Mouse (Mus musculus) neural tube, embryonic 14.5 days (tissue): ENCODE measurements around the gene 4931414P19Rik. TPM values are rescaled to one million over a fixed set of nuclear protein-coding genes. Genes with fewer than 3 reads are reported as not detected.

ENCODE experiments used
- ATAC-seq: fragments of 200-750 bp; cut with Nextera tagmentation; 2 replicates; pipeline ENCODE4 v1.8.0; 2017; ENCODE audit warnings: low read depth, mild to moderate bottlenecking, moderate TSS enrichment, moderate library complexity
- H3K27ac ChIP-seq: fragments of 300-500 bp; sonication (generic); 2 replicates; pipeline ENCODE4 v1.5.1; 2014; ENCODE audit warnings: low read depth, mild to moderate bottlenecking, control low read depth, low read length, moderate library complexity, mixed read lengths
- H3K27me3 ChIP-seq: fragments of 300-500 bp; sonication (generic); 2 replicates; pipeline ENCODE4 v1.6.1; 2014; ENCODE audit warnings: low read length; ENCODE audit not compliant: control insufficient read depth, insufficient read depth
- H3K36me3 ChIP-seq: fragments of 300-500 bp; sonication (generic); 2 replicates; pipeline ENCODE4 v1.6.1; 2014; ENCODE audit warnings: low read length, mixed read lengths; ENCODE audit not compliant: control insufficient read depth, insufficient read depth
- H3K4me1 ChIP-seq: fragments of 300-500 bp; sonication (generic); 2 replicates; pipeline ENCODE4 v1.6.1; 2014; ENCODE audit warnings: low read length; ENCODE audit not compliant: control insufficient read depth, insufficient read depth
- H3K4me2 ChIP-seq: fragments of 300-500 bp; sonication (generic); 2 replicates; pipeline ENCODE4 v1.6.1; 2014; ENCODE audit warnings: mild to moderate bottlenecking, low read depth, low read length, control low read depth
- H3K4me3 ChIP-seq: fragments of 300-500 bp; sonication (generic); 2 replicates; pipeline ENCODE4 v1.5.1; 2014; ENCODE audit warnings: low read depth, low read length, control low read depth, mixed read lengths
- H3K9ac ChIP-seq: fragments of 300-500 bp; sonication (generic); replicated peaks from 2 replicates; pipeline ENCODE4 v1.6.1; 2014; ENCODE audit warnings: low read depth, mild to moderate bottlenecking, control low read depth, low read length, mixed read lengths
- H3K9me3 ChIP-seq: fragments of 300-500 bp; sonication (generic); 2 replicates; pipeline ENCODE4 v1.6.1; 2016; ENCODE audit warnings: low read length; ENCODE audit not compliant: control insufficient read depth
- WGBS: fragments of 180-500 bp; shearing (Covaris S2); extraction: QIAGEN DNeasy Blood & Tissue Kit; methylation state at CpG from one replicate; pipeline ENCODE4 v1.1.7; 2014; 5-methylcytosine and 5-hydroxymethylcytosine counted together
- microRNA counts: library from miRNA; unstranded; fragments of <30 nt; microRNA quantifications from one replicate; lab custom pipeline; 2016
- microRNA-seq: library from miRNA; unstranded; fragments of <30 nt; microRNA quantifications from one replicate; pipeline ENCODE4, GENCODE M21; 2016
- polyA plus RNA-seq: library from polyadenylated mRNA; unstranded; fragments of >200 nt; fragmentation: Nextera tagmentation; extraction: Ambion mirVana; gene quantifications from 2 replicates; pipeline ENCODE4 v1.2.1, GENCODE M21; 2014

The 4931414P19Rik gene
- polyA plus RNA-seq, 1 experiment from 2014 or later, result 5.0 TPM

- Histone ChIP-seq H3K27ac (peak within 1 kb of the TSS; percentile 52; the same call in 1 of the 2 replicates), H3K9ac (peak within 1 kb of the TSS; percentile 68), H3K9me3 (no peaks in the 10 kb centered on the region), H3K36me3 (no peaks in the 10 kb centered on the region), H3K4me3 (peak within 1 kb of the TSS; percentile 59), H3K4me1 (peaks cover 7% of the 10 kb centered on the region; the same call in 1 of the 2 replicates), H3K4me2 (peak within 1 kb of the TSS; percentile 67), H3K27me3 (no peaks in the 10 kb centered on the region)
- peak; percentile 94 for ATAC-seq
- WGBS, result under 1% methylated on average over 75 of the region's 76 CpGs
Observed at GRCm38 (mm10) chr14:54553975-54554769, 51.6 kb downstream of the 4931414P19Rik start, which contains the start of gene Haus4. Gene Haus4 (minus strand): TSS chr14:54554616.

DNA sequence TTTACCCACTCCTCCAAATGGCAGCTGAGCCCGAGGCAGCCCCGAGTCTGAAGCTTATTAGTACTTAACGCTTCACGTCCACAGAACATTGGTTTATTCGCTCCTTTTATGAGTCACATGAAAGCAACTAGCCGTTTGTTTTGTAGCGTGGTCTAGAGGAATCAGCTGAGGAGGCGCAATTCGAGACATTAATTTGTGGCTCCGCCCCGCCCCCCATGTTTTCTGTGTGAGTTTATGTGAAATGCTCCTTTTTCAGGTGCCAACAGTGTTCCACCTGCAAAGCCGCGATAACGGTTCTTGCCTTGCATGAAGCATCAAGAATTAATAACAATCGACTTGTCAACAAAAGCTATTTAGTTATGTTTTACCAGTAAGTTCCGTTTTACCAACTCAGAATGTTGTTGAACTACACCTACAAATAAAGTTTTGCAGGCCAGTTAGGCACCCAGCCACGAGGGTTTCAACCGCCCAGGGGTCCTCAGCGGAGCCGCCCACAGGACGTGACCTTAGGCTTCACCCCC is 52.3 kb downstream of the 4931414P19Rik start:
- peaks cover 7% of the 10 kb centered on the region; the same call in 1 of the 2 replicates for H3K4me1 ChIP-seq
- H3K9me3 ChIP-seq, result no peaks in the 10 kb centered on the region
- no peaks in the 10 kb centered on the region for H3K27me3 ChIP-seq
- H3K4me2 ChIP-seq, result peak overlapping the region; percentile 67
- H3K36me3 ChIP-seq, result no peaks in the 10 kb centered on the region
- H3K9ac ChIP-seq, result peak overlapping the region; percentile 68
- WGBS, result 2% methylated on average over 21 of the region's 21 CpGs
- peak overlapping the region; percentile 52; the same call in 1 of the 2 replicates for H3K27ac ChIP-seq
- H3K4me3 ChIP-seq, result peak overlapping the region; percentile 59
- 0 out of 2 replicates have a peak, but pooled peaks have one; percentile 12 for ATAC-seq

- Histone ChIP-seq H3K9me3 (no peaks in the 10 kb centered on the region), H3K4me3 (no peak overlapping the region), H3K9ac (no peak overlapping the region), H3K36me3 (0 out of 2 replicates have a peak, but pooled peaks cover 5% of the 10 kb centered on the region), H3K27me3 (no peaks in the 10 kb centered on the region), H3K27ac (no peak overlapping the region), H3K4me2 (no peak overlapping the region), H3K4me1 (no peaks in the 10 kb centered on the region)
- no peak for ATAC-seq
- WGBS, result 88% methylated on average over 5 of the region's 5 CpGs
Observed at GRCm38 (mm10) chr14:54544703-54545102, 61.1 kb downstream of the 4931414P19Rik start.

- Histone ChIP-seq H3K27ac (no peak overlapping the region), H3K36me3 (0 out of 2 replicates have a peak, but pooled peaks cover 5% of the 10 kb centered on the region), H3K4me3 (no peak overlapping the region), H3K9ac (no peak overlapping the region), H3K27me3 (no peaks in the 10 kb centered on the region), H3K4me2 (no peak overlapping the region), H3K9me3 (no peaks in the 10 kb centered on the region), H3K4me1 (no peaks in the 10 kb centered on the region)
- ATAC-seq, result no peak
- WGBS, result 59% methylated on average over 11 of the region's 11 CpGs
Observed at GRCm38 (mm10) chr14:54540771-54541170, 65.0 kb downstream of the 4931414P19Rik start.

GRCm38 (mm10) chr14:54538580-54538979 is 67.2 kb downstream of the 4931414P19Rik start:
- Histone ChIP-seq H3K27me3 (no peaks in the 10 kb centered on the region), H3K4me2 (no peak overlapping the region), H3K4me3 (no peak overlapping the region), H3K4me1 (no peaks in the 10 kb centered on the region), H3K27ac (no peak overlapping the region), H3K9me3 (no peaks in the 10 kb centered on the region), H3K9ac (no peak overlapping the region), H3K36me3 (no peaks in the 10 kb centered on the region)
- 76% methylated on average over 2 of the region's 2 CpGs for WGBS
- ATAC-seq, result no peak

MicroRNAs encoded within 50 kb of the gene (microRNA counts, 519-probe panel; counts per million panel counts)
- not detected for microRNA mmu-miR-686 (lab: Ali Mortazavi, UCI)

Small RNA genes lying within 50 kb of the gene (microRNA-seq; reads per million reads assigned to microRNA genes)
- not detected for gene Mir686
- gene Mir6948, result 2.3 reads per million

Other genes with a start within 250 kb of the 4931414P19Rik start
- gene Oxa1l, start 245.2 kb downstream of the 4931414P19Rik start, polyA plus RNA-seq, result 66.5 and 75.4 TPM in 2 replicates
- gene Slc7a7, start 188.2 kb downstream of the 4931414P19Rik start, polyA plus RNA-seq, result 2.6 and 7.1 TPM in 2 replicates
- 258 and 280 TPM in 2 replicates for gene Mrpl52, start 179.1 kb downstream of the 4931414P19Rik start, polyA plus RNA-seq
- gene Mmp14, start 174.4 kb downstream of the 4931414P19Rik start, polyA plus RNA-seq, result 24.7 and 49.0 TPM in 2 replicates
- 26.0 and 35.8 TPM in 2 replicates for gene Lrp10, start 141.9 kb downstream of the 4931414P19Rik start, polyA plus RNA-seq
- gene Rem2, start 129.9 kb downstream of the 4931414P19Rik start, polyA plus RNA-seq, result 42.1 and 42.8 TPM in 2 replicates
- gene Prmt5, start 88.5 kb downstream of the 4931414P19Rik start, polyA plus RNA-seq, result 97.9 and 99.1 TPM in 2 replicates
- 22.0 and 23.0 TPM in 2 replicates for gene Haus4, start 51.4 kb downstream of the 4931414P19Rik start, polyA plus RNA-seq
- 2.3 and 5.7 TPM in 2 replicates for gene Ajuba, start 28.4 kb downstream of the 4931414P19Rik start, polyA plus RNA-seq
- 428 and 435 TPM in 2 replicates for gene Psmb5, start 12.0 kb upstream of the 4931414P19Rik start, polyA plus RNA-seq
- gene Psmb11, start 15.4 kb upstream of the 4931414P19Rik start, polyA plus RNA-seq, result 0.05 and 0.26 TPM in 2 replicates
- not detected in 2 replicates for gene Gm17606, start 35.0 kb upstream of the 4931414P19Rik start, polyA plus RNA-seq
- gene Cdh24, start 35.4 kb upstream of the 4931414P19Rik start, polyA plus RNA-seq, result 9.2 and 12.5 TPM in 2 replicates
- gene 1700123O20Rik, start 80.2 kb upstream of the 4931414P19Rik start, polyA plus RNA-seq, result 77.4 and 79.8 TPM in 2 replicates
- gene Acin1, start 80.9 kb upstream of the 4931414P19Rik start, polyA plus RNA-seq, result 101 and 118 TPM in 2 replicates
- gene Gm29776, start 92.8 kb upstream of the 4931414P19Rik start, polyA plus RNA-seq, result 0.20 TPM in 1 of 2 replicates, not detected in the other
- not detected in 2 replicates for gene Cebpe, start 106.2 kb upstream of the 4931414P19Rik start, polyA plus RNA-seq
- gene Slc7a8, start 176.0 kb upstream of the 4931414P19Rik start, polyA plus RNA-seq, result 7.3 and 8.5 TPM in 2 replicates
- not detected in 2 replicates for gene Rnf212b, start 208.1 kb upstream of the 4931414P19Rik start, polyA plus RNA-seq